Mouse (Mus musculus) forebrain, embryonic 16.5 days (tissue): ENCODE results near the gene Gm20826. TPM values are rescaled to one million over a fixed set of nuclear protein-coding genes. Genes with fewer than 3 reads are reported as not detected.
"Not testable (repeated sequence)": the region's sequence is repeated elsewhere in the genome, so short reads cannot be mapped to it uniquely, and the experiment has no call there.

Source experiments
- ATAC-seq: fragments of 200-750 bp; cut with Nextera tagmentation; 2 replicates; pipeline ENCODE4 v1.8.0; 2017; ENCODE audit warnings: mild to moderate bottlenecking, moderate library complexity
- H3K27ac ChIP-seq: fragments of 300-500 bp; sonication (generic); 2 replicates; pipeline ENCODE4 v1.5.1; 2014; ENCODE audit warnings: low read length, control low read depth
- H3K27me3 ChIP-seq: fragments of 300-500 bp; sonication (generic); replicated peaks from 2 replicates; pipeline ENCODE4 v1.6.1; 2014; ENCODE audit warnings: low read length; ENCODE audit not compliant: control insufficient read depth, insufficient read depth
- H3K36me3 ChIP-seq: fragments of 300-500 bp; sonication (generic); 2 replicates; pipeline ENCODE4 v1.6.1; 2014; ENCODE audit not compliant: control insufficient read depth, insufficient read depth
- H3K4me1 ChIP-seq: fragments of 300-500 bp; sonication (generic); replicated peaks from 2 replicates; pipeline ENCODE4 v1.6.1; 2014; ENCODE audit warnings: low read length; ENCODE audit not compliant: control insufficient read depth, insufficient read depth
- H3K4me2 ChIP-seq: fragments of 300-500 bp; sonication (generic); 2 replicates; pipeline ENCODE4 v1.6.1; 2014; ENCODE audit warnings: mild to moderate bottlenecking, low read length, control low read depth
- H3K4me3 ChIP-seq: fragments of 300-500 bp; sonication (generic); replicated peaks from 2 replicates; pipeline ENCODE4 v1.5.1; 2014; ENCODE audit warnings: mild to moderate bottlenecking, low read length, control low read depth
- H3K9ac ChIP-seq: fragments of 300-500 bp; sonication (generic); replicated peaks from 2 replicates; pipeline ENCODE4 v1.6.1; 2014; ENCODE audit warnings: low read depth, low read length, control low read depth
- H3K9me3 ChIP-seq: fragments of 300-500 bp; sonication (generic); 2 replicates; pipeline ENCODE4 v1.6.1; 2016; ENCODE audit warnings: low read length; ENCODE audit not compliant: control insufficient read depth
- WGBS: fragments of 180-500 bp; shearing (Covaris S2); extraction: QIAGEN DNeasy Blood & Tissue Kit; methylation state at CpG from one replicate; pipeline ENCODE4 v1.1.7; 2014; 5-methylcytosine and 5-hydroxymethylcytosine counted together
- polyA plus RNA-seq: library from polyadenylated mRNA; unstranded; fragments of >200 nt; fragmentation: Nextera tagmentation; extraction: Ambion mirVana; gene quantifications from 2 replicates; pipeline ENCODE4 v1.2.1, GENCODE M21; 2015

Gm20826 gene
- 0.05 TPM in 1 of 2 replicates, not detected in the other for polyA plus RNA-seq

GRCm38 (mm10) chrY:7638389-7638788, at the start of gene Gm20826:
Gene Gm20826 (minus strand): TSS chrY:7638489.
- not testable (repeated sequence) for H3K4me1 ChIP-seq, H3K27me3 ChIP-seq, H3K9me3 ChIP-seq, ATAC-seq, H3K4me2 ChIP-seq, H3K4me3 ChIP-seq, H3K9ac ChIP-seq, H3K27ac ChIP-seq, H3K36me3 ChIP-seq
- WGBS, result no CpG with 5 or more reads among the region's 3 CpGs

Other genes starting within 250 kb of the Gm20826 start
- gene Gm21788, start 233.5 kb downstream of the Gm20826 start, polyA plus RNA-seq, result not detected in 2 replicates
- gene Gm28576, start 84.5 kb upstream of the Gm20826 start, polyA plus RNA-seq, result not detected in 2 replicates